Mouse (Mus musculus): Measurements from ENCODE around the gene Mast4.

GRCm38 (mm10) chr13:102880381-102881076, 453.8 kb downstream of the Mast4 start:
- TF ChIP-seq CTCF (IDR thresholded peaks at IDR 0.05; ENCODE audit: borderline replicate concordance, insufficient read depth, low read length) = no peak
- no peak for TF ChIP-seq POLR2A (IDR thresholded peaks at IDR 0.05; ENCODE audit: low read depth, low read length)
